Mouse (Mus musculus): ENCODE measurements around the gene Hmces.
A peak's percentile ranks its signal among the peaks of the same experiment; 100 is the strongest.
"Not testable (repeated sequence)": the region's sequence is repeated elsewhere in the genome, so short reads cannot be mapped to it uniquely, and the experiment has no call there.

The Hmces gene

DNA sequence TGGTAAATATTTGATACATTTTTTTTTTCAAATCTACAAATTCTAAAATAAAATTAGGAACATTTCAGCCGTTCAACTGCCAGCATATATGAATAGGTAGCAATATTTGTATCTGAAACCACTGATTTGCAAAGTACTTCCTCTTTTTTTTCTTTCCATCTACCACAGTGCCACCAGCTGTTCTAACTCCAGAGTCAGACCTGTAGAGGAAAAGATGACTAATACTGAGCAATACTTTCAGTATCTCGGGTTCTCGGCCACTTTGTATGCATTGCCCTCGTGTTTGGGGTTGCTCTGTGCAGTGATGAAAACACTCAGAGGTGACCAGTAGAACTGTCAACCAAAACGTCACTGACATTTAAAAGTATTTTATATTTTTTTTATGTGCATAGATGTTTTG is 2.2 kb downstream of the Hmces start:
- peak; percentile 65 to 72 for DNase-seq

DNA sequence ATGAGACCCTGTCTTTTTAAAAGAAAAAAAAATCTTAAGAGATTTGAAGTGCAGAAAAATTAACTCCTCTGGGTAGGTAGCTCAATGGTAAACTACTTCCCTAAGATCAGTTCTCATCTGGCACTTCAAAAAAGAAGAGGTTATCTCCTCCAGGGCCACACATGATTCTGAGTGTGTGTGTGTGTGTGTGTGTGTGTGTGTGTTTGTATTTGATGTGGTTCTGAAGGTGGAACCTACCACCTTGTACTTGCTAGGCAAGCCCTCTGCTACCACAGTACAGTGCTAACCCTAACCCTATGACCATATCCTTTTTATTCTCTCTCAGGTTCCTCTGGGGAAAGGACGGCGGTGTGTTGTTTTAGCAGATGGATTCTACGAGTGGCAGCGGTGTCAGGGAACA is 7.5 kb downstream of the Hmces start:
- DNase-seq, result no peak

DNA sequence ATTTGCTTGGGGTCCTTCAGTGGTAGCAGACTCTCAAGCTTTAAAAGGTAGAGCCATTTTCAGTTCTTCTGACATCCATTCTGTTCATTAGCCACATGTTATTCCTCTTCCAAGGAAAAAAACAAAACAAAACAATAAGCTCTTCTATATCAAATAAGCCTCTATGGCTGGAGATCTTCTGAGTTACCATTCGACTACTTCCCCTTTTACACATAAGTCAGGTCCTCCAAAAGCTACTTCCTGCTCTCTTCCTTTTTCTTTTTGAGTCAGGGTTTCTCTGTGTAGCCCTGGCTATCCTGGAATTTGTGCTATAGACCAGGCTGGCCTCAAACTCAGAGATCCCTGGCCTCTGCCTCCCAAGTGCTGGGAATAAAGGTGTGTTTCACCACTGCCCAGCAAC is 9.9 kb downstream of the Hmces start:
- no peak for DNase-seq

DNA sequence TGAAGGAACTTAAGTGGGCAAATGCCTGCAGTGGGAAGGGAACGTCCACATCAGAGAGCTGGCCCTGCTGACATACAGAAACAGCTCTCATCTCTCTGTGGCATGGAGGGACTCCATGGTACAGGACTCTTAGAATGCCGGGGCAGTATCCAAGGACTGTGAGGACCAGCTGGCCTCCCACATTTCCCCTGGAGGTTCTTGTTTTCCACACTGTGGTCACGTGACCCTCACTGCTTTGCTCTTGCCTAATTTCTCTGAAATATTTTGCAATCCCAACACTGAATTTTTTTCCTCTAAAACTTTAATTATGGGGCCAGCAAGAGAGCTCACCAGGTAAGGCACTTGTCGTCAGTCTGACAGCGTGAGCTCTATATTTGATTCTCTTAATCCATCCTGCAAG is 21.3 kb downstream of the Hmces start:
- DNase-seq, result no peak

DNA sequence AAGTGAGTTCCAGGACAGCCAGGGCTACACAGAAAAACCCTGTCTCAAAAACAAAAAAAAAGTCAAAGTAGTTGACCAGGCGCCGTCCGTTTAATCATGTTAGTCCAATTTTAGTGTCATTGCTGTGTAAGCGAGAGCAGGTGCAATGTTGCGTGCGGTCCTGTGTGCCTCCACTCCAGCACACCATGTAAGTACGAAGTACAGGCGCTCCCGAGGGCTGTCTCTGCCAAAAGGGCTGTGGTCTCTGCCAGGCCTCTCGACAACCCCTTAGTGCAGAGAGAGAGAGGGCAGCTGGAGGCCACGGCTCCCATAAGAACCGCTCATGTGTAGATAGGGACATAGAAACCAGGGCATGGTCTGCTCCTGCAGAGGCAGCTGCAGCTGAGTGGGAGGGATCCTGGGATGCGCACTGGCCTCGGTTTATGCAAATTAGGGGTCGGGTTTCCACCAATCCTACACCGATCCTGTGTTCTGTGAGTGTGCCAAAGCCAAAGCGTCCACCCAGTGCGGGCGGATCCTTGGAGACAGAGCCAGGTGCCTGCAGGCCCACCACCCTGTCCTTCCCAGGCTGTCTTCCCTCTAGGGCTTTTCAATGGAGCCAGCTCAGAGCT is 23.5 kb downstream of the Hmces start:
- no peak for DNase-seq

DNA sequence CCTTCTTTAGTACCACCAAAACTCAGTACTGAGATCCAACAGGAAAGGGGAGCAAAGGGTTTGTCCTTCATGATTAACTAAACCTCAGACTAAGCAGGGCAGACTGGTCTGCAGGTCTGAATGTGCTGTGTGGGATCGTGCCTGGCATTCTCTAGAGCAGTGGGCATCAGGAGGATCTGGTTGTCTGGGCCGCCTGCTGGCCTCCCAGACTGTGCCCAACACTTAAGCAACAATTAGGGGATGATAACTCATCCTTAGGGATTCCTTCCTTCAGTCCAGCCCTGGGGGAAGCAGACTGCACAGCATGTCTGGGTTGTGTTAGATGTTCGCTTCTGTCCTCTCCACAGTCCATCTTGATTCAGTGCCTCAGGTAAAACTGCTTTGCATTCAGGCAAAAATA is 25.2 kb downstream of the Hmces start:
- no peak for DNase-seq

DNA sequence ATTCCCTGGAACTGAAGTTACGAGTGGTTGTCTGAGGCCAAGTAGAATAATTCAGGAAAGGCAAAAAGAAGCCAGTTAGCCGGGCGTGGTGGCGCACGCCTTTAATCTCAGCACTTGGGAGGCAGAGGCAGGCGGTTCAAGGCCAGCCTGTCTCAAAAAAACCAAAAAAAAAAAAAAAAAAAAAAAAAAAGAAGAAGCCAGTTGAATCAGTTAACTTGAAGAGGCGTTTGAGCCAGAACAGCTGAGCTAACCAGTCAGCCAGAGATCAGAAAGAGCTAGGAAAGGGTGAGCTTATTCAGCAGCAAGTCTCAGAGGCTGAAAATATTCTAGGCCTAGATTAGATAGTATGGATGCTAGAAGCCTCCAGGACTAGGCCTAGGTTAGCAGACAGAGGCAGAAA is 28.4 kb downstream of the Hmces start:
- DNase-seq, result no peak

DNA sequence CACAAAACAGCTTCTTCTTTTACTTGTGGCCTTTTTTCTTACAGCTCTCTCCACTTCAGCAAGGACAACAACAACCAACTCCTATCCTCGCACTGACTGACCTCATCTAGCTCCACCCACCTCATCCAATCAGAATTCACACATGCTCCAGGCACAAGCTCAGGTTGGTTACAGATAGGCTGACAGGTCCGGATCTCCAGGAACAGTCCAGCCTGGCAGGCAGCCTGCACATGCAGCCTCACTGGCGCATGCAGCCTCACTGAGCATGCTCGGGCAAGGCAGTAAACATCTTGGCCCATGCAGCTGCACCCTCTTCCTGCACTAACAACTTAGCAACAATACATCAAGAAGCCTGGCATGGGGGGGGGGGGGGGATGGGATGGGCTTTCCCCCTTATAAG is 48.7 kb downstream of the Hmces start:
- not testable (repeated sequence) for DNase-seq

DNA sequence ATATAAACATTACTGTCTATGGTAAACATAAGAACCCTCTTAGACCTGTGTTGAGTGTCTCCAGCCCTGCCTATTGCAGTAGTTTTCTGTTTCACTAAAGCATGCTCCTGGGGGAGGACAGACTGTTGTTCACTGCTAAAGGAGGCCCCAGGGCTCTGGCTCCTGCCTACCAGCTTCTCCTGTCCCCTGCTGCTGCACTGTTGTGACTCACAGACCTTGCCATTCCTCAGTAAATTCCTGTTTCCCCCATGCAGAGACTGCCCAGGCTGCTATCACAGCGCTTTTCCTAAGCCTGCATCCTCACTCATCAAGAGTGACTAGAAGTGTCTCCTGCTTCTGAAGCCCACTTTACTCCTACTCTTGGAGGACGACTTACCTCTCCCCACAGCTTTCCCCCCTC is 56.3 kb downstream of the Hmces start:
- DNase-seq, result no peak

DNA sequence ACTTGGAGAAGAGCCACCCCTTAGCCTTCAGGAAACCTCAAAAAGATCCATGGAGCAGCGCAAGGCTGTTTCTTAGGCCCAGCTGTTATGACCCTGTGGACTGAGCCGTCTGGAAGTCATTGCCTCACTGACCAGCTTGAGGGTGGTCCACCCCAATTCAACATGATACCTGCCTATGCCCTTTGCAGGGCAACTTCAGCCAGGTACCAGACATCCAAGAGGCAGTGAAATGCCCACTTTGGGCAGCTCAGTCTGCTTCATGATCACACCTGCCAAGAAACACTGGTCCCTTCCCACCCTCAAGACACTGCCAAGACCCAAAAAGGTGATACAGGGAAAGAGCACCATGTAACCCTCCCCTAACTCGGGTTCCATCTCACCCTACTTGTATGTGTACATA is 66.0 kb downstream of the Hmces start:
- DNase-seq, result no peak

DNA sequence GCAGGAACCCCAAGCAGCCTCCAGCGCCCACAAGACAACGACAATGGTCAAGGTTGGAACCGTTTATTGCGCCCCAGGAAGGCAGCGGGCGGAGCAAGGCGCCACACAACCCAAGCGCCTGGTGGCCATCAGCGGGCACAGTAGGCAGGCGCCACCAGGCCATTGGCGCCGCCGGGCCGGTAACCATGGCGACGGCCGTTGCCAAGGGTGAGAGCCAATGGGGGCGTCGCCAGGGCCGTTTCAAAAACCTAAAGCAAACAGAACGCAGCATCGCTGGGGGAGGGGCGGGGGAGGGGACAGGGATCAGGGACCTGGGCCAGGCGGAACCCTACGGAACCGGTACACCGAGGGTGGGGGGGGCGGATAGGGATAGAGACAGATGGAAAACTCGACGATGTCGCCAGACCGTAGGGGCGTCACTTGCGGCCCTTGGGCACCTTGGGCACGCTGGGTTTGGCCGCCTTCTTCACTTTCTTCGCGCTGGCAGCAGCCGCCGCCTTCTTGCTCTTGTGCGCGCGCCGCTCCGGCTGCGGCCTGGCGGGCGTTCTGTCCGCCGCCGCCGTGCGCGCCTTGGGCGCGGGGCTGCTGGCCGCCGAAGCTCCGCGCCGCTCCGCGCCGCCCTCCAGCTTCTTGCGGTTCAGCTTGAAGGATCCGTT is 66.8 kb downstream of the Hmces start:
- DNase-seq, result peak; percentile 76 to 81

DNA sequence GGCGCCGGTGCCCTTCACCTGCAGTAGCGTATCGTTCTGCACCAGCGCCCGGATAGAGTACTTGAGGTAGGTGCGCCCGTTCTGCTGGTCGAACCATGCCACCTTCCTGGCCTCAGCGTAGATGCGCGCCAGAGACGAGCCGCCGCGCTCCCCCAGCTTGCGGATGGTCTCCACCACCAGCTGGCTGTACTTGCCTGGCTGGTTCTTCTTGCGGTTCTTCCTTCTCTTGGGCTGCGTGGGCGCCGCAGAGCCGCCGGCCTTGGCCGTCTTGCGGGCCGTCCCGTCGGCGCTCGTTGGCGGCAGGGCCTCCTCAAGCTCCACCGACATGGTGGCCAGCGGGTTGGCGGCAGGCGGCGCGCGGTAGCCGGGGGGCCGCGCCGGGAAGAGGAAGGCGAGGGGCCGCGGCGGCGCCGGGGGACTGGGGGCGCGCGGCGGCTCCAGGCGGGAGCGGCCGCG is 67.3 kb downstream of the Hmces start:
- peak; percentile 37 to 43 for DNase-seq

DNA sequence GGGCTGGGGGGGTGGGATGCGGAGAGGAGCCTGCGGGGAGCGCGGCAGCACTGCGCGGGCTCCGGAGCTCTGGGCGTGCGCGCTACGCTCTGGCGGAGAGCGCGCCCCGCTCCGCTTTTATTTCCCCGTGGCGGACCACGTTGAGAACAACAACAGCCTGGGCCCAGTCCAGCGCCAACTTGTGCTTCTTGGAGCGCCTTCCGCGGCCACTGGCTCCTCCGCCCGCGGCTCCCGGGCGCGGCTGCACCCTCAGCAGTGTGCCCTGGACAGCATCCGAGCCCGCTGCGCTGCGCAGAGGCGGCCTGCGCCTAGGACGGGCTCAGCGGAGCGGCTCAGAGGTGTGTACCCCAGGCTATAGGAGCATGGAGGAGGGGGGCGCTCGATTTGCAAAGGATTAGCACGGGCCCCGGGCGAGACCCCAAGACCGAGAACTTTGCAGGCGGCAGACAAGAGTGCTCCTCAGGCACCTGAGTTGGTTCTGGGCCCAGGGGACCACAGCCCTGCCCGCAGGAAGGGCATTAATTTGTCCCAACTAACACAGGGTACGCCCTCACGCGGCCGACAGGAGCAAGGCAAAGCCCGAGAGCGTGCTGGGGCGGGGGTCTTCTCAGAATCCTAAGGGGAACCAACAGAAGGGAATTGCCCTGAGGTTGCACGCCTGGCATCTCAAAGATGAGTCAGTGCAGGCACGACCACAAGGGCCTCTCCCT is 68.0 kb downstream of the Hmces start, which contains the start of gene H1fx:
Gene H1fx (minus strand): TSS at position 91 of the 710 bp plus-strand sequence.
- peak; percentile 62 to 65 for DNase-seq

DNA sequence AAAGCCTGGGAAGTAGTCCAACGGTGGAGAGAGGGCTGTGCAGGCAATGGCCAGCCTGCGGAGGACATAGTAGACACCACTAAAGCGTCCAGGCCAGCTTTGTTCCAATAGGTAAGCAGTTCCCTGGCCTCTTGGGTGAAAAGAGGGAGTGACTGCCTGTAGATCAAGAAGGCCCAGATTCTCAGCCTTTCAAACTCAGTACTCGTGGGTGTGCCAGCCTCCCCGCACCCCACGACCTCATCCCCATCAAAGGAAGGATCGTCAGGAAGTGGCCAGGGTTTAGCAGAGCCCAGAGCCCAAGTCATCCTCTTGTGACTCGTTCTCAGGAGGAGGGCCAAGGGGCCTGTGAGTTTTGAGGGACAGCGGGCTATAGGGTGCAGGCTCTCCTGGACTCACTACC is 68.8 kb downstream of the Hmces start:
- no peak for DNase-seq
